Mouse (Mus musculus) E14TG2a.4 (cell line): ENCODE data around the gene Dgkz.

Experiments
- H3K27me3 ChIP-seq: 2 replicates; pipeline ENCODE4 v1.6.1; 2014; ENCODE audit warnings: low read length, control low read depth; ENCODE audit not compliant: insufficient read depth
- H3K36me3 ChIP-seq: 2 replicates; pipeline ENCODE4 v1.6.1; 2014; ENCODE audit warnings: low read length, control low read depth; ENCODE audit not compliant: insufficient read depth
- H3K4me1 ChIP-seq: replicated peaks from 2 replicates; pipeline ENCODE4 v1.6.1; 2014; ENCODE audit warnings: low read depth, low read length, control low read depth
- H3K4me3 ChIP-seq: replicated peaks from 2 replicates; pipeline ENCODE4 v1.5.1; 2014; ENCODE audit warnings: mild to moderate bottlenecking, low read length
- H3K9me3 ChIP-seq: 2 replicates; pipeline ENCODE4 v1.6.1; 2014; ENCODE audit warnings: low read length, control low read depth
- CTCF ChIP-seq: conservative IDR thresholded peaks from 2 replicates; pipeline ENCODE4 v1.5.1; 2014; ENCODE audit warnings: low read length
- NANOG ChIP-seq: IDR thresholded peaks from 2 replicates; pipeline ENCODE4 v1.6.1; 2014; ENCODE audit warnings: borderline replicate concordance, low read length, mixed read lengths
- POU5F1 ChIP-seq: IDR thresholded peaks from 2 replicates; pipeline ENCODE4 v1.6.1; 2014; ENCODE audit warnings: low read length, borderline replicate concordance

The Dgkz gene

DNA sequence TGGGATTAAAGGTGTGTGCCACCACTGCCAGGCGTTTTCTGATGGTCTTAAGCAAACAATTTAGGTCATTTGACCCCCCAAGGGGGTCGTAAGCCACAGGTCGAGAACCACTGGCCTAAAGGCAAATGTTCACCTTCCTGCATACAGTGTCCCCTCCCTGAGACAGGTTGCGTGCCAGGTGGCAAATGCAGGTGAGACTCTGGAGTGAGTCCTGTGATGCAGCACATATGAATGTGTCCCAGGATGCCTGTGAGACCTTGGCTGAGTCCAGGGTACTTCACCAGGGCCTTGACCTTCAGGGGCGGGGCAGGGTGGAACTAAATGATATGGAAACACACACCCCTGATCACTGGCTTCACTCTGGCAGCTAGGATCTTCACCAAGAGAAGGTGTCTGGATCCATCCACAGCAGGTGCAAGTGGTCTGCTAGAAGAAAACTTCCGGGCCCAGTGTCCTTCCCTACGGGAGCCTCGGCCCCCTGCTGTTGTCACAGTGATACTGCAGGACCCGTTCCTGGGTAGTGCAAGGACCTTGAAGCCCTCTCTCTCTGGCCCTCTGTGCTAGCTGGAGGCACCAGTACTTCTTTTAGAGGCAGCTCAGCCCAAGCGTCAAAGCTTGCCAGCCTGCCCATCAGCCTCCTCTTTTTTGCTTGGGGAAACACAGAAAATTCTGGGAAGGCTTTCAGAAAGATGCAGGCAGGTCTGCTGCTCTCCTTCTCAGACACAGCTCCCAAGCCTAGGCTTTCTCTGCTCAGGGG is 16.8 kb downstream of the Dgkz start:
- Histone ChIP-seq H3K36me3 (peaks cover 25% of the 10 kb centered on the region), H3K9me3 (no peaks in the 10 kb centered on the region), H3K4me3 (peak overlapping the region; percentile 10; the same call in 1 of the 2 replicates), H3K4me1 (peaks cover 87% of the 10 kb centered on the region), H3K27me3 (peaks cover 5% of the 10 kb centered on the region; the same call in 1 of the 2 replicates)
- TF ChIP-seq NANOG (no peak), POU5F1 (no peak), CTCF (peak; percentile 29; the same call in 1 of the 2 replicates)

DNA sequence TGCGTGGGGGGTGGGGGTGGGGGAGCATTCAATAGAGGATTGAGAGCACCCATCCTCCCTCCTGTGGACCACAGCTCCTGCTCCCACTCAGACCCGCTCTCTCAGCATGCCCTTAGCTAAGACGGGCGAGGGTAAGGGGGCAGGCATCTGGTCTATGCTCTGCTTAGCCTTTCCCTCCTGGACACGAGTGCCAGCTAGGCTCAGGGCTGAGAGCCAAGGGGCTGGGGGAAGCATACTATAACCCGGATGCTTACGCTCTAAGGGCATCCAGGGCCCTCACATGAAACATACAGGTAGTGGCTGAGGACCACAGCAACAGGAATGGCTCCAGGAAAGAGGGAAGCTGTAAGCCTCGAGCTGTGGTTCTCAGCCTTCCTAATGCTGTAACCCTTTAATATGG is 17.6 kb downstream of the Dgkz start:
- no peaks in the 10 kb centered on the region for H3K9me3 ChIP-seq
- TF ChIP-seq CTCF (no peak), POU5F1 (no peak), NANOG (no peak)
- H3K4me3 ChIP-seq: no peak overlapping the region
- peaks cover 90% of the 10 kb centered on the region for H3K4me1 ChIP-seq
- peaks cover 25% of the 10 kb centered on the region for H3K36me3 ChIP-seq
- peaks cover 5% of the 10 kb centered on the region; the same call in 1 of the 2 replicates for H3K27me3 ChIP-seq

DNA sequence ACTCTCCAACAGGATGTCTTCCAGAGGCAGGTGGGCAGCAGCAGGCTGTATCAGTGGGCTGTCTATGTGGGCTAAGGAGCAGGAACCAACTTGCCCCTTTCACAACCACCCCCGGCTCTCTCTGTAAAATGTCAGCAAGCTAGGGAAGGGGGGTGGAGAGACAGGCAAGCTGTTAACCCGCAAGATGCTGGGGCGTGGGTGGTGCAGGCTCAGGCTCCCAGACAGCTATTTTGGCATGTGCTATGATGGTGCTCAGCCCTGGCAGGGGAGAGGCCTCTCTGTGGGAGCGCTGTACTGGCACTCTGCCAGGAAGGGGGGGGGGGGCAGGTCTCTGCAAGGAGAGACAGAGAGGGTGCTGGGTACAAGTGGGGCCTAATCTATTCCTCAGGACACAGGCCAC is 18.6 kb downstream of the Dgkz start:
- no peaks in the 10 kb centered on the region for H3K9me3 ChIP-seq
- H3K4me3 ChIP-seq: no peak overlapping the region
- H3K36me3 ChIP-seq: peaks cover 25% of the 10 kb centered on the region
- peaks cover 82% of the 10 kb centered on the region for H3K4me1 ChIP-seq
- TF ChIP-seq POU5F1 (no peak), NANOG (no peak), CTCF (no peak)
- no peaks in the 10 kb centered on the region for H3K27me3 ChIP-seq

DNA sequence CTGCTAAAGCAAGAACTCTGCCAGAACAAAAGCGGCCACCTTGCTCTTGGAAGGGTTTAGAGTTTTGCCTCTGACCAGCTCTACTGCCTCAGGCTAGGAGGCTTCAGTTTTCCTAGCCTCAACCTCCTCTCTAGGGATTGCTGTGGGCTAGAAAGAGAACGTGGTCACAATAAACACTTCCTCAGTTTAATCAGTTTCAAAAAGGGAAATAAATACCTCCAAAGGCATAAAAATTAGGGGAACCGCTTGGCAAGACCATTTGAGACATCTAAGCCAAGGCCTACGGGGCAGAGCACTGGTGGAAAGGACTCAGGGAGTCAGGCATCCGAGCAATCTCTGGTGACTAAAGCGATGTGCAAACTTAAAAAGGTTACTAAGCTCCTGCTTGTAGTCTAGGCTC is 19.8 kb downstream of the Dgkz start:
- H3K36me3 ChIP-seq: peaks cover 21% of the 10 kb centered on the region
- TF ChIP-seq CTCF: no peak
- TF ChIP-seq NANOG: no peak
- TF ChIP-seq POU5F1: no peak
- peaks cover 74% of the 10 kb centered on the region for H3K4me1 ChIP-seq
- no peak overlapping the region for H3K4me3 ChIP-seq
- no peaks in the 10 kb centered on the region for H3K27me3 ChIP-seq
- no peaks in the 10 kb centered on the region for H3K9me3 ChIP-seq

DNA sequence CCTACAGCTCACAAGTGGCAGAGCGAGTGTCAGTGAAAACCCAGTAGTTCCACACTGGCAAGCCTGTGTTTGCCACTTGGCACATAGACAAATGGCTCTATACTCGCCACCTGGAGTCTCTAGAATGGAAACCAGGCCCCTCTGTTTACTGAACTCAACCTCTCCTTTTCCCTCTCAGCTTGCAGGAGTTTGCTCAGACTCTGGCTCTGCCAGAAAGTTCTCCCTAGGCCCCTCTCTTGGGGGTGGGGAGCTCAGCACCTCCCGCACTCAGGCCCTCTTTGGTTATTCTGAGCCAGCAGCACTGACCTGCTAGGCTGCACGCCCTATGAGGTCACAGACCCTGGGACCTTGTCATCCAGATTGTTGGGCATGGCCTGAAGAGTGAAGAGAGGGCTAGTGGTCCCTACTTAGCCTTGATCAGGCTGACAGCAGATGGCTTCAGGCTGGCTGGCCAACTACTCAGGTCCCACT is 20.5 kb downstream of the Dgkz start:
- H3K36me3 ChIP-seq: peaks cover 16% of the 10 kb centered on the region
- no peaks in the 10 kb centered on the region for H3K9me3 ChIP-seq
- H3K4me3 ChIP-seq: no peak overlapping the region
- no peaks in the 10 kb centered on the region for H3K27me3 ChIP-seq
- TF ChIP-seq NANOG: no peak
- no peak for TF ChIP-seq POU5F1
- TF ChIP-seq CTCF: no peak
- peaks cover 74% of the 10 kb centered on the region for H3K4me1 ChIP-seq

DNA sequence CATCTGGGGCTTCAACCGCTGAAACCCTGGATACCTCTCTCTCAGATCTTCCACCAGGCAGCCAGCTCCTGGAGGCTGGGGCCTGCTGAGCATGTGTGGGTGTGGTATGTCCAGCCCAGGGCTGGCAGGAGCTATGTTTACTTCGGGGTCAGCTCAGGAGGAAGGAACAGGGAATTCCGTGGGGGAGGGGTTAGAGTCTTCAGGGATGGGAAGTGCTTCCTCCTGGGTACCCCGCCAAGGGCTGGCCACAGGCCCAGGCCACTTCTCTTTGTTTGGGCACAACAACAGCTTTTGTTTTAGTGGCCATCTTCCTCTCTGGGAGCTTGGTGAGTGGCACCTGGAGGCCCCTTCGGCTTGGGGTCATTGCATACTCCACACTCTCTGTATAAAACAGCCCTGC is 21.8 kb downstream of the Dgkz start:
- Histone ChIP-seq H3K36me3 (peaks cover 9% of the 10 kb centered on the region; the same call in 1 of the 2 replicates), H3K4me1 (peaks cover 74% of the 10 kb centered on the region), H3K27me3 (no peaks in the 10 kb centered on the region), H3K9me3 (no peaks in the 10 kb centered on the region), H3K4me3 (peak overlapping the region; percentile 35; the same call in 1 of the 2 replicates)
- no peak for TF ChIP-seq CTCF
- TF ChIP-seq NANOG: no peak
- no peak for TF ChIP-seq POU5F1

DNA sequence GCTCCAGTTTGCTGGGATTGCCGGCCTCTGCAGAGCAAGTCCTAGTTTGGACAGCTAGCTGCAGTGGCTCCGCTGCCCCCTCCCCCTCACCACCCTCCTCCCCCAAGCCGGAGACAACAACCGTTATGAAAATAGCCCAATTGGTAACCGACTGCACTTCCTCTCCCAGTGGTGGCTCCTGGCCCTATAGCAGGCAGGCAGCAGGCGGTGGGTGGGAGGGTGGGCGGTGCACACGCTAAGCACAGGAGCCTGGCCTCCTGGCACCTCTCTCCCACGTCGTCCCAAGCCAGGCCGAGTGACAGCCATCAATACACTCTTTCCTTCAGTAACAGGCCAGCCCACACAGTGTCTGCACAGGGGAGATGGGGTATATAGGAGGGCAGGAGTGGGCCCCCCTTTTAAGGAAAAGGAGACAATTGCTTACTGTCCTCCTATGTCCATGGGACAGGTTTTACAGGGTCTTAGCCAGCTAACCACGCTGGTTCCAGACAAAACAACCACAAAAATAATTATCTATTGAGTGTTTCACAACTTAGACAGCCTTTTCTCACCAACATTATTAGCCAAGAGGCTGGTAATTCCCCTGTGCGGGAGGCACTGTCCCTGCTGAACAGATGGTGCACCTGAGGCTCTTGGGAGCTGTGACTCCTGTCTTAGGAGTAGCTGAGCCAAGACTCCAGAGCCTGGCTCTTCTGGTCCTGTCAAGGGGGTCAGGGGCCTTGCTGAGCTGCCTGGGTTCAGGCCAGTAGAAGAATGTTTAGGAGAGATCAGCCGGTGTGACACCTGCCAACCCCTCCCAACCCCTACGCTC is 25.2 kb downstream of the Dgkz start:
- Histone ChIP-seq H3K9me3 (no peaks in the 10 kb centered on the region), H3K4me1 (peaks cover 76% of the 10 kb centered on the region), H3K27me3 (no peaks in the 10 kb centered on the region), H3K4me3 (peak overlapping the region; percentile 51), H3K36me3 (0 out of 2 replicates have a peak, but pooled peaks cover 3% of the 10 kb centered on the region)
- TF ChIP-seq NANOG (no peak), CTCF (no peak)

DNA sequence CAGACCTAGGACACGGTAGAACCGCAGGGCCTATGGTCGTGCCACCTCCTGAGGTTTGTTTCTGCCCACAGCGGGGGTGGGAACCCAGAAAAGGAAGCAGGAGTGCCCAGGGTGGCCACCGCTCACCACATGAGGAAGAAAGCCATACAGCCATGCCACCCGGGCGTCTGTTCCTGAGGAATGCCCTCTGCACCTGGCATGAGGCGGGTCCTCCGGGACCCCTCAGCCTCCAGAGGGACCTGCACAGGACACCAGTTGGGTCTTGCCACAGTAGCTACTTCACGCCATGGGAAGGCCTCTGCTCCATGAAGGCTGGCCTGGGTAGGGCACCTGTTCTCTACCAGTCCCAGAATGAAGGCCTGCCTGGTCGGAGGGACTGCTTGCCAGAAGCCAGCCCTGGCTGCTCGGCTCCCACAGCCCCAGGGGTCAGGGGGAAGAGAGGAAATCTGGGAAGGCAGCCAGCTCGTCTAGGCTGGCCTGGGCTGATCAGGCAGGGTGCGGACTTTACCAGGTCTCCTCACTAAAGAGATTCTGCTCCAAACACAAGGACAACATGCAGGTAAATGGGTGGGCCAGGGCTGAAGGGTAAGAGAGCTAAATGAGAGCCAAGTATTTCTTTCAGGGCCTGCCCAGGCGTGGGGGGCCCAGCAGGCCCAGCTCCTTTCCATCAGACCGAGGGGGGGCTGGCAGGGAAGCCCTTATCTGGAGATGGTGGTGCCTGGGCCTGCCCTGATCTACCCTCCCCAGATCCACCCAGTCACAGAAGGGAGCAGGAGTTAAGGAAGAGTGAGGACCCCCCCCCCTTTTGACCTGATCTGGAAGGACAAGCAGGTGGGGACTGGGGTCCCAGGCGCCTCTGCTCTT is 26.0 kb downstream of the Dgkz start:
- peak overlapping the region; percentile 51 for H3K4me3 ChIP-seq
- TF ChIP-seq CTCF: no peak
- TF ChIP-seq POU5F1: no peak
- no peak for TF ChIP-seq NANOG
- H3K9me3 ChIP-seq: no peaks in the 10 kb centered on the region
- H3K4me1 ChIP-seq: peaks cover 76% of the 10 kb centered on the region
- no peaks in the 10 kb centered on the region for H3K27me3 ChIP-seq
- H3K36me3 ChIP-seq: peaks cover 7% of the 10 kb centered on the region; the same call in 1 of the 2 replicates
